Mouse (Mus musculus) frontal cortex, postnatal 14 days (tissue): ENCODE measurements at regions not wholly inside any gene's neighbourhood (a gene's known extent, or its start where the extent isn't known, plus 50 kb on each side); places are given as distances from the start of the nearest gene placed in this dataset.
A peak's percentile ranks its signal among the peaks of the same experiment; 100 is the strongest.

Experiments used
- DNase-seq, 2 experiments: peaks; one replicate each; pipeline ENCODE4 v3.0.0; 2022; ENCODE audit warnings: low spot score in 2 of 2

GRCm38 (mm10) chr1:168823184-168823583, 391.1 kb upstream of the Pbx1 start:
- no peak for DNase-seq

GRCm38 (mm10) chr1:168818381-168818780, 386.3 kb upstream of the Pbx1 start:
- no peak for DNase-seq

GRCm38 (mm10) chr1:168807084-168807483, 375.0 kb upstream of the Pbx1 start:
- DNase-seq, result no peak

- DNase-seq, result no peak
Measured at GRCm38 (mm10) chr1:168805442-168805841, 373.4 kb upstream of the Pbx1 start.

- DNase-seq, result peak; percentile 6
Measured at GRCm38 (mm10) chr1:168801046-168801445, 369.0 kb upstream of the Pbx1 start.

GRCm38 (mm10) chr1:168786731-168787130, 354.7 kb upstream of the Pbx1 start:
- no peak for DNase-seq

GRCm38 (mm10) chr1:168783851-168784250, 351.8 kb upstream of the Pbx1 start:
- no peak for DNase-seq

GRCm38 (mm10) chr1:168764368-168764895, 332.4 kb upstream of the Pbx1 start:
- no peak for DNase-seq

GRCm38 (mm10) chr1:168761095-168761494, 329.0 kb upstream of the Pbx1 start:
- DNase-seq, result no peak

GRCm38 (mm10) chr1:168760239-168760638, 328.2 kb upstream of the Pbx1 start:
- no peak for DNase-seq

GRCm38 (mm10) chr1:168758835-168759234, 326.8 kb upstream of the Pbx1 start:
- DNase-seq, result no peak

- DNase-seq, result no peak
Measured at GRCm38 (mm10) chr1:168754196-168754595, 322.1 kb upstream of the Pbx1 start.

GRCm38 (mm10) chr1:168743435-168743834, 311.4 kb upstream of the Pbx1 start:
- no peak for DNase-seq

GRCm38 (mm10) chr1:168738005-168738404, 305.9 kb upstream of the Pbx1 start:
- DNase-seq, result no peak

GRCm38 (mm10) chr1:168737277-168737863, 305.3 kb upstream of the Pbx1 start:
- no peak for DNase-seq

- no peak for DNase-seq
Measured at GRCm38 (mm10) chr1:168733066-168733465, 301.0 kb upstream of the Pbx1 start.

- DNase-seq, result no peak
Measured at GRCm38 (mm10) chr1:168709836-168710235, 277.8 kb upstream of the Pbx1 start.

- DNase-seq, result peak in 1 of 2 experiments; percentile 7
Measured at GRCm38 (mm10) chr1:168709017-168709681, 277.1 kb upstream of the Pbx1 start.

- no peak for DNase-seq
Measured at GRCm38 (mm10) chr1:168708161-168708865, 276.2 kb upstream of the Pbx1 start.

GRCm38 (mm10) chr1:168697386-168697785, 265.3 kb upstream of the Pbx1 start:
- DNase-seq, result no peak

- peak in 1 of 2 experiments; percentile 21 for DNase-seq
Measured at GRCm38 (mm10) chr1:168686821-168687220, 254.8 kb upstream of the Pbx1 start.

GRCm38 (mm10) chr1:168685147-168685546, 253.1 kb upstream of the Pbx1 start:
- no peak for DNase-seq
